Mouse (Mus musculus): ENCODE measurements around the gene Ctdsp1.

Ctdsp1 gene

DNA sequence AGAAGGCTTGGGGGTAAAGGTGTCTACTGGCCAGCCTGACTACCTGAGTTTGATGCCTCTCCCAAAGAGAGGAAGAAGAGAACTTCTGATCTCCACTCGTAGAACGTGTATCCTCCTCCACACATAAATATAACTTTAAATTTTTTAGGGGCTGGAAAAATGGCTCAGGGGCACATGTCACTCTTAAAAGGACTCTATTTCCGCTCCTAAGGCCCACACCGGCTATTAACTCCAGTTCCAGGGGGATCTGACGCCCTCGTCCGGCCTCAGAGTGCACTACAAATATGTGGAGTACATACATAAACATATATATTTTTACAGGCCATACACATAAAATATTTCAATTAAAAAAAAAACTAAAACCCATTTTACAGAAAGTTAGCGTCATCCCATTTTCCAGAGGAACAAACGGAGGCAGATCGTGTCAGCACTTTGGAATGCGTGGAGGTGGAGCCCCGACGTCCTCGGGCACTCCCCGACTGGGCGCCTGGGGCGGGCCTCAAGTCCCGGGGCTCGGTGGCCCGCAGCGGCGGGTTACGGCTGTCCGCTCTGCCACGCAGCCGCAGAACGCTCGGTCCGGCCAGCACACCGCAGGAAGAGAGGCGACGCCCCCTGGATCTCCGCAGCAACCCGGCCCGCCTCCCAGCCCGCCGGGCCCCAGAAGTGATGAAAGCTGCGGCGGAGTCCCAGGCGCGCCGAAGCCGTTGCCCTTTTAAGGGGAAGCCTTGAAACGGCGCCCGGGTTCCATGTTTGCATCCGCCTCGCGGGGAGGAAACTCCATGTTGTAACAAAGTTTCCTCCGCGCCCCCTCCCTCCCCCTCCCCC lies at the start of gene Ctdsp1:
Gene Ctdsp1, plus strand, starts transcription at position 586 of the 825 bp plus-strand sequence.
- peak; percentile 99 for DNase-seq

DNA sequence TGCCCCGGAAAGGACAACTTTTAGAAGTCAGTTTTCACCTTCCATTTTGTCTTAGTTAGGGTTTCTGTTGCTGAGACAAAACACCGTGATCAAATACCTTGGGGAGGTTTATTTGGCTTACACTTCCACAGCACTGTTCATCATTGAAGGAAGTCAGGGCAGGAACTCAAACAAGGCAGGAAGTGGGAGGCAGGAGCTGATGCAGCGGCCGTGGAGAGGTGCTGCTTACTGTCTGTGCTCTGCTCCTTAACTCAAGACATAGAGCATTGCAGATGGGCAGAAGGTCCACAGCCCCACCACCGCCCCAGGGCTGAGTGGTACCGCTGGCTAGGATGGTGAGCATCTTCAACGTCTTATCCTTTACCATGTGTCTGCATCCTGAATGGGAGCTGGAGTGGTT lies 49.4 kb upstream of the Ctdsp1 start:
- DNase-seq, result no peak

DNA sequence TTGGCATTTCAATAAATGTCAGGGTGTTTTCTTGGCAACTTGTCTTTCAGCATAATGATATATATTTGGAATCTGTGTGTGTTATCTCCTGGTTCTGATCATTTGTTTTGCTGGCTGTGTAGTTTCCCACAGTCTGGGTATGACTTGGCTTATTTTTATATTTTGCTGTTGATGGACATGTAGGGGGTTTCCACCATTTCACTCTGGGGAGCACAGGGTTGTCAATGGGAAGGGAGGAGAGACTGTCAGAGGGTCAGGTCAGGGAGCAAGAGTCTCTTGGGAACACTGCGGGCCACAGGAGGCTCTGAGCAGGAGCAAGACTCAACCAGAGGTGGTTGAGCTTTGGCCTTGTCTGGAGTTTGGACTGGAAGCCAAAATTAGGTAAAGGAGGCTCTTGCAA lies 49.0 kb upstream of the Ctdsp1 start:
- peak; percentile 41 for DNase-seq

DNA sequence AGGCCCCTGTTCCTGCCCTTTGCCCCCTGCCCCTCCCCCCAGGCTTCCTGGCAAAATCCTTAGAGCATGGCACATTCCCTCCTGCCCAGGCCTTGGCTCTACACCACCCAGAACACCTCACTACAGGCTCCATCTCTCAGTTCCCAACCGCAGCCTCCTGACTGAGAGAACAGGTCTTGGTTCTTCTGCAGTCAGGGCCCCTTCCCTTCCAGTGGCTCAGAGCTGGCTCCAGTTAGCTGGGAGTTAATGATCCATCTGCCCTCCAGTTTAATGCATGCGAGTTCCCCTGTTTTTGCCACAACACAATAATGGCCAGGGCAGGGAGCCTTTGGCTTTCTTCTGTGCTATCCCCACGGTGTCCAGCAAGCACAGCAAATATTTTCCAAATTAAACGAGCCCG lies 48.1 kb upstream of the Ctdsp1 start:
- DNase-seq, result peak; percentile 80

DNA sequence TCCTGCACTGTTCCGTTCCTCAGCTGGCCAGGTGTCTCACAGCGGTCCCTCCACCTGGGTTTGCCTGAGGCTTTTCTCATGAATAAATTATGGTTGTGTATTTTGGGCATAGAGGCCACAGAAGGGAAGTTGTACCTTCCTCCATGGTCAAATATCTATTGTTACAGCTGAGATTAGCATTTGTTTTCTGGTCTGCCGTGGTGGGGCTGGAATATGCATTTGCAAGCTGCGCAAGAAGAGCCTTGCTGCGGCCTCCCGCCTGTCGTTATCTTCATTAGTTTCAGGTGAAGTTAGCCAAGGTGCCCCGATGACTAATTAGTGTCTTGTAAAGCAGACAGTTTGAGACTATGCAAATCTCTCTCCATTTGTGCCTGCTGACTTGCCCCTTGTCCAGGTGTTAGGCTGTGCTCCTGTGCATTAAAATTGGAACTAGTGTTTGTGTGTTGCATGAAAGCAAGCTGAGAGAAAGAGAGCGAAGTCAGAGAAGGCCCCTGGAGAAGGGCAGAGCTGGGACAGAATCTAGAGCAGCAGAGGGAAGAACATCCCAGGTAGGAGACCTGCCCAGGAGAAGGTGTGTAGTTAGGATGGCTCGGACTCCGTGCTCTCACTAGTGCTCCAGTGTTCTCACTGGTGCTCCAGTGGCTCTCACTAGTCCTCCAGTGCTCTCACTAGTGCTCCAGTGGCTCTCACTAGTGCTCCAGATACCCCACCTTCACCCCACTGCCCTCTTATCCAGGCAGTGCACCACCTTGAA lies 47.0 kb upstream of the Ctdsp1 start:
- no peak for DNase-seq

DNA sequence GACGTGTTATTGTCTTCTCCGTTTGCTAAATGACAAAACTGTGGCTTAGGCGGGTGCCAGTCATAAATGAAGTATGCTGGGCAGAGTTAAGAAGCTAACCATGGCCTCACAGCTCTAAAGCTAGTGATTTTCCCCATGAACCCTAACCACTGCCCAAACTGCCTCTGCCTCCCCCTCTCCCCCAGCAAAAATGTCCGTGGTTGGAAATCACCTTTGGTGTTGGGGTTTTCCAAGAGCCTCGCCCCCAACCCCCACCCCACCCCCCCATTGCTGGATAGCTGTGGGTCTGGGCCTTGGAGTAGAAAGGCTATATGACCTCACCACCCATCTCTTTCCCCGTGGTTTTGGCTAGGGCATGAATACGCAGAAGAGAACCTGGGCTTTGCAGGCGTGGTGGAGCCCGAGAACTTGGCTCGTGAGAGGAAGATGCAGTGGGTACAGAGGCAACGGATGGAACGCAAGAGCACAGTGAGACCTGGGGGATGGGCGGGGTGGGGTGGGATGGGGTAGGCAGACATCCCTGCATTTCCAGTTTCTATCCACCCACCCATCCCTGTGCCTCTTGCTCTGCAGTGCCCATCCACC lies 40.0 kb upstream of the Ctdsp1 start:
- DNase-seq, result no peak

DNA sequence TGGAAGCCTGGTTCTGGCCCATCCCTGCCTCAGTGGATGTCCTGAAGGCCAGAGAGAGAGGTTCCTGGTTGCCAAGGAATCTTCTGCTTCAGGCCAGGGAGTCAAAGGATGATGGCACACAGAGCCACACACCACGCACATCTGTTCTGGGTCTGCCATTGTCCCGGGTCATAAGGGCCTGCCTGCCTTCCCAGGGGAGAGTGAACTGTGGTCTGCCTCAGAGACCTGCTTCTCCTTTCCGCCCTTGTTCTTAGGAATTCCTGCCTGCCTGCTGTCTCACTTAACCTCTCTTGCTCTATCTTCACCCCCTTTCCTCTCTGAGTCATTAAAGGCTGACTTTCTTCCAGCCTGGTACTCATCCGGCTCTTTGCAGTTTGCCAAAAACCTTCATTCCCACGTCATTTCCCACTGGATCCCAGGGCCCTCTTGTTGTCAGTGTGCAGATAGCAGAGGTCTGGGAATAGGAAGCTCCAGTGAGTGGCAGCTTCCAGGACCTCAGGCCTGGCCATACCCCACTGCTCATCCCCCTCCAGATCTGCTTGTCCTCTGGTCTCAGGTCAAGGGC lies 38.7 kb upstream of the Ctdsp1 start:
- no peak for DNase-seq

DNA sequence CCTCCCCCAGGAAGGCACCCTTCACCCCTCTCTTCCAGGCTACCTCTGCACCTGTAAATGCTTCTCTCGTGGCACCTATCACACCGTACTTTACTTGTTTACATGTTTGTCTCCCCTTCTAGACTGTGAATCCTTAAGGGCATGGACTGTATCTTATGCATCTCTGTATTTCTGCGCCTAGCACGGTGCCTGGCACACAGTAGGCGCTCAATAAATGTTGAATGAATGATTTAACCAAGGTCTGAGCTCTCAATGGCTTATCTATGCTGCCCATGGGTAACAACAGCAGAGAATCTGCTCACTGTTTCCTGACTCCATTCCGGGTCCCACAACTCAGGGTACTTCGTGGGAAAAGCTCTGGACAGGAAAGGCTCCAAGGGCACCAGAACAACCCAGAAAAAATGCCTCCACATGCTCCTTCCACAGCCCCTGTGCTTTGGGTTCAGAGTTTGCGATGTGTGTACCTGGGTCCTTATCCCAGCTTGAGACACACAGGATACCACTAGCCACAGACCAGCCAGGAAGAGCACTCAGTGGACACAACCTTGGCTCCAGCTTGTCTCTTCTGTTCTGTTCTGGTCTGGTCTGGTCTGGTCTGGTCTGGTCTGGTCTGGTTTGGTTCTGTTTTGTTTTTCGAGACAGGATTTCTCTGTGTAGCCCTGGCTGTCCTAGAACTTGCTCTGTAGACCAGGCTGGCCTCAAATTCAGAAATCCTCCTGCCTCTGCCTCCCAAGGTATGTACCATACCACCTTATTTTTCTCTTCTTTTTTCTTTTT lies 37.7 kb upstream of the Ctdsp1 start:
- DNase-seq, result no peak

DNA sequence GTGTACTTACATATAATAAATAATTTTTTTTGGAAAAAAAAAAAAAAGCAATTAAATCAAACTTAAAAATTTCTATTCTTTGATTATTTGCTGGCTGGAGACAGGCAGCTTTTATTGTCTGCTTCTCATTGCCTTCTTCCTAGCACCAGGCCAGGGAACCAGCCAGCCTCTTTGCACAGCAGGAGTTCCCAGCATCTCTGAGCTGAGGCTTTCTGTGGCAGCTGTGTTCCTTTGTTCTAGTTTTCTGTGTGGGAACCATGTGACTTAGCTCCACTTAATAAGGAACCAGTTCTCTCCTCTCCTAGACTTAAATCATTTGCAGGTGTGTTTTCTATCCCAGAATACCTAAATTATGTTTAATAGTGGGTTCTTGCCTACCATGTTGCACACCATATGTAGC lies 33.8 kb upstream of the Ctdsp1 start:
- no peak for DNase-seq

DNA sequence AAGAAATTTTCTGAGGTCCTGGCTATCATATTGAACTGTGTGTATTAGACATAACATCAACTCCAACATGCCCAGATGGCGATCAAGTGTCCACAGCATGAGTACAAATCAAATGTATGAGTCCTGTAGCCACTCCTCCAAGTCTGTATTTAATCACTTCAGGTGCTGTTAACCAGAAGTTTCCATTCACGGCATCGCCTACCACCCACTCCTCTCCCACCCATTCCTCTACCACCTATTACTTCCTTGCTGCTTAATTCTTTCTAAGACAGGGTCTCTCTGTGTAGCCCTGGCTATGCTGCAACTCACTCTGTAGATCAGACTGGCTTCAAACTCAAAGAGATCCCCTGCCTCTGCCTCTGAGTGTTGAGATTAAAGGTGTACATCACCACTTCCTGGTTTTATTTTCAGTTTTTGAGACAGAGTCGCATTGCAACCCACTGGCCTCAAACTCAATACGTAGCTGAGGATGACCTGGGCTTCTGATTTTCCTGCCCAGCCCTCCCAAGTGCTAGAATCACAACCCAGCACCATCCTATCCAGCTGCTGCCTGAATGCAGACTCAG lies 31.3 kb upstream of the Ctdsp1 start:
- no peak for DNase-seq

DNA sequence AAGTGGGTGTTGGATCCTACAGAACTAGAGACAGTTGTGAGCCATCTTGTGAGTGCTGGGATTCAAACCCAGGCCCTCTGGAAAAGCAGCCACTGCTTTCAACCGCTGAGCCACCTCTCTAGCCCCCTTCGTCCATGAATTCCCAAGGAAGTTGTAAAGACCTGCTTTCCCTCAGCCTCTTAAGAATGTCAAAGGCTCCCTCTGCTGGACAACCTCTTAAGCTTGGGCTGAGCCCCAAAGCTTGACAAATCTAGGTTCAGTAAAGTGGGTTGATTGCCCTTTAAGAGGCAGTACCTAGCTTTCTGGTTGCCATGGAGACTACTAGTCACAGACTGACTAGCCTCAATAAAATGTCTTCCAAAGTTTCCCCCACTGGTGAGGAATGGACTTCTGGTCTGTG lies 29.5 kb upstream of the Ctdsp1 start, which contains the start of gene Catip:
Gene Catip, plus strand, starts transcription at position 297 of the 400 bp plus-strand sequence.
- DNase-seq, result peak; percentile 90

DNA sequence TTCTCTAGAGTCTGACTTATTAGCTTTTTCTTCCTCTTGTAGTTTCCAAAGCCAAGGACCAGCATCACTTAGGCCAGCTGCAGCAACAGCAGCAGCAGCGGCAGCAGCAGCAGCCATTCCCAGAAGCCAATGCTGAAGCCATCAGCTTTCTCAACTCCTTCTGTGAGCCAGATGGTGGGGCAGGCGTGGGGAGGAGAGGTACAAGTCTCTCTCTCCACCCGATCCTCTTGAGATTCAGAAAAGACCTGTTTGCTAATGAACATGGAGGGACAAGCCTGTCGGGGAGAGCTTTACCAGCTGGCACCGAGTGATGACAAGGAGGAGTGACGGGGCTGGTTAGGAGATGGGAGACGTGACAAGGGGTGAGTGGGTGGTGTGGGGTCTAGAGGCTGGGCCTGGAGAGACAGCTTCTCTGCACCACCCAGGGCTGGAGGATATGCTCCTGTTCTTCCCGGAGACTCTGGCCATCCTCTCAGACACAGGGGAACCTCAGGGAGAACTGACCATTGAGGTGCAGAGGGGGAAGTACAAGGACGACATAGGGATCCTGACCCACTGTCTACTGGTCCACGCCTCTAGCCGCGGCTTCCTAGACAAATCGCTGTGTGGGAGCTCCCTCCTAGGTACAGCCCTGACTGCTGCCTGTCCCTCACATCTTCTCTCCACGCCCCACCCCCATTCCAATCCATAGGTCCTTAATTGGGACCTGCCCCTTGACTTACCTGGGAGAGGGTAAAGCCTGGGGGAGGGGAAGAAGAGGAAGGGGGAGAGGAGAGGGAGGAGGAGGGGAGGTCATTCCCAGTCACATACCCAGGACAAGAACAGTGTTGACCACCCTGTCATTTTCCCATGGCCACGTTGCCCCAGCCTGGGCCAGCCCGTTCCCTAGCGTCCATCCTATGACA lies 28.7 kb upstream of the Ctdsp1 start:
- DNase-seq, result no peak

DNA sequence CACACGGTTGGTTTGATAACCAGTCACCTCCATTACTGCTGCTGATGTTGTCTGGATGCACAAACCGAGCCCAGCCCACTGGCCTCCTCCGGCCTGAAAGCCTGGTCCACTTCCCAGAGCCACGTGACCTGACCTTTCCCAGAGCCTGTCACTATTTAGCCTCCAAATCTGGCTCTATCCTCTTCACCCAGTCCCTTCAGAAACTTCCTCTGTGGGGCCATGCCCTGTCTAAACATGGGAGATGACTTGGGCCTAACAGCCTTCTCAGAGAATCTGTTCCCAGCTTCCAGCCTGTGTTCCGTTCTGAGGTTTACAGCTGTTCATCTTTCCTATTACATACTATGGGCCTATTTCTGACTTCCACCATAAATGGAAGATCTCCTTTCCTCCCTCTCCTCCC lies 27.9 kb upstream of the Ctdsp1 start:
- no peak for DNase-seq

DNA sequence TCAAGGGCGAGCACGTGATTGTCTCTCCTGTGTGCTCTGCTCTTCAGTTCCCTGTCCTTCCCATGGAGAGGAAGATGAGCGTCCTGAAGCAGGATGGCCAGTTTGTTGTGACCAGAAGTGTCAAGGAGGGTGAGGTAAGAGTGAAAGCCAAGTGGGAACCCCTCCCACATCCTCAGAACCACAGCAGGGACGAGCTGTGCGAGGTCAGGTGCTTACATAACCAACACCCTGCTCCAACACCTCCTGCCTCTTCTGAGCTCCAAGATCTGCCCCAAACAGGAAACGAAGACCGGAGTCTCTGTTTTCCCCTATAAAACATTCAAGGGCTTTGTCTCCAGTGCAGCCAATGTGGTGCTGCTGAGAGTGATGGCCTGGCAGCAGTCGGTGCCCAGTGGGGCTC lies 27.0 kb upstream of the Ctdsp1 start:
- DNase-seq, result no peak

DNA sequence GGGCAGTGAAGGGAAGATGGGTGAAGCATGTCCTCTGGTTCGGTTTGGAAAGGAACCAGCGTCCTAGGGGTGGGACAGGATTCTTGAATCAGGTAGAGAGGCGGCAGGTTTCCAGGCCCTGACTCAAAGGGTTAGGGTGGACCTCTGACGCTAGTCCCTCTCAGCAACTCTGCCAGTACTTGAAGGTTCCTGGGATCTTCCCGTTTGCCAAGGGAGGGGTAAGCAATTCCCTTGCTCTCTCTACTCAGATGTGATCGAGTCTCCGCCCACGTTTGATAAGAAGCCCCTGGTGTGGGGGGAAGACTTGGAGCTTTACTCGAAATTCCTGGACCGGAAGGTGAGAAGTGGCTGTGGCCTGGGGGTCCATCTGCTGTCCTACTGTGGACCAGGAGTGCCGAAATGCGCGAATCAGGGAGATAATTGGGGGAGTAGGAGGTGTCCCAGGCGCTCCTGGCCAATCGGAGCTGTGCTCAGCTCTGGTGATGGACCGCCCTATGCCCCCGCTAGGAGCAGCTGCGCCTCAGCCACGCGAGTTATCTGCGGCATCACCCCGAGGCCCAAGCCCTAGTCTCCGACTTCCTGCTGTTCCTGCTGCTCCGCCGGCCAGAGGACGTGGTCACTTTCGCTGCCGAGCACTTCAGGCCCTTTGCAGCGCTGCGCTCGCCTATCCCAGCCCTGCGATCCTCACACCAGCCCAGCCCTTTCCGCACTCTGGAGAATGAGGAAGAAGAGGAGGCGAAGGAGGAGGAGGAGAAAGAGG lies 23.2 kb upstream of the Ctdsp1 start:
- no peak for DNase-seq

DNA sequence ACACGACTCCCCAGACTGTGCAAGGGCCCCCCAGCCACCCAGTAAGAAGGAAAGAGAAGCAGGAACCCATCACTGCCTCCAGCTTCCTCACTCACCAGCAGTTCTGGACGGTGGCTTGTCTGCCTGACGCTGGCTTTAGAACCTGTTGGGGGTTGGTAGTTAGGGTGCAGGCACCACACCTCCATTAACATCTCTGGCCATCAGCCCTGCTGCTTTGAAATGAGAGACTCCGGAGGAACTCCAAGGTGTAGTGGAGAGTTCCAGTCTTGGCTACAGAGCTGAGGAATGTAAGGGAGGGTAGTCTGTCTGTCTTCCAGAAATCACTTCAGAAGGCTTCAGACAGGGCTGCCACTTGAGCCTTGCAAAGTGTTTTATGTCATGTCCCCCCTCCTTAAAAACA lies 21.3 kb upstream of the Ctdsp1 start:
- DNase-seq, result no peak

DNA sequence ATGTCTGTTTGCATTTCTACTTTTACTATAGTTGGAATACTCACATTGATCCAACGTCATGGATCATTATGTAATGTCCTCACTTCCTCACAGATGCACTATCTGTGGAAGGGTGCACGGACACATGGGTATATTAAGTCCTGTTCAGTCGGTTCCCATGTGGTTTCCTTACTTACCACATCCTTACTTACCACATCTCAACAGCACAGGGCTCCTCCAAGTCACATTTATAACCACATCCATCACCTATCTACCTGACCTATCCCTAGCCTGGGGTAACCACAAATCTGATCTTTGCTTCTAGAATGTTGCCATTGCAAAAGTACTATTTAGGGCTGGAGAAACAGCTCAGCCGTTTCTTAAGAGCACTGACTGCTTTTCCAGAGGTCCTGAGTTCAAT lies 17.9 kb upstream of the Ctdsp1 start:
- DNase-seq, result no peak

DNA sequence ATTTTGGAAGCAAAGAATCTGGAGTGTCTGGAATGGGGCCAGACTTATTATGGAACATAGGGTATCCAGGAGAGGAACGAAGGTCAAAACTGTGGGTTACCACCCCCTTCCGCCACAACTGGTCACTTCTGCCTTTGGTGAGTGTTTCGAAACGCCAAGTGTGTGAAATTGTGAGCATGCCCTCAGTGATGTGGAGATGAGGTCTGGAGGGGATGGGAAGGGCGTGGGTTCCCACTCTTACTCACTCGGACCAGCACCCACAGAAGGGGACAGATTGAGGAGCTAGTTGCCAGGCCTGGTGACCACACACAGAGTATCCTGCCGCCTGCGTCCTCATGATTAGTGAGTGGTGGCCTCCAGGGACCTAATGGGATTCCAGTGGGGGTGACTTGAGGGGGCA lies 16.3 kb upstream of the Ctdsp1 start, which contains the start of gene Slc11a1:
Gene Slc11a1, plus strand, starts transcription at position 216 of the 400 bp plus-strand sequence.
- DNase-seq, result no peak

DNA sequence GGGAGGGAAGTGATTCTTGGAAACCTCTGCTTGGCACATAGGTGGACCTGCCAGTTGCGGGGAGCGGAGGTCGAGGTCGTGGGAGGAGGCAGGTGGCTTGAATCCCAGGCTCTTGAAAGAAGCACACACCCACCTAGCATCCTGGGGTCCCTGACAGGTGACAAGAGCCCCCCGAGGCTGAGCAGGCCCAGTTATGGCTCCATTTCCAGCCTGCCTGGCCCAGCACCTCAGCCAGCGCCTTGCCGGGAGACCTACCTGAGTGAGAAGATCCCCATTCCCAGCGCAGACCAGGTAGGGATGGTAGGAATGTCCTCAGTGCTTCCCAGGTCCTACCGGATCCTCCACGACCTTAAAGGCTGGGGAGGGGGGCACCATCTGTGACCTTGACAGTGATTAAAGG lies 15.7 kb upstream of the Ctdsp1 start:
- no peak for DNase-seq

DNA sequence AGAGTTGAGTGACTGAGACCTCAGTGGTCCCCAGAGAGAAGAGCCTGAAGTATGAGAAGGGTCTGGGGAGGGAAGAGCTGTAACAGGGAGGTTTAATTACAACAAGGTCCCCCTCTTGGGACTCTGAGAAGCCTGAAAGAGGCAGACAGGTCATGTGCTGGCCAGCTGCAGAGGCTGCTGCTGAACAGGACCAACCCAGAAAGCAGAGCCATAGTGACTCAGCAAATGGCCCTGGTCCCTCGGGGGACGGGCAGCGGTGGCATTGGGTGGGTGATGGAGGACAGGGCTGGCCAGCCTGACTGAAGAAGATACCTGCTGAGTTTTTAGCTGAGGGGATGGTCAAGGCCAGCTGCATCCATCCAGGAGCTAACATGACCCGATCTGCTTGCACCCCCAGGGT lies 14.9 kb upstream of the Ctdsp1 start:
- DNase-seq, result no peak
